Mouse (Mus musculus) thymus, adult 2 months (tissue): ENCODE measurements around the gene Tpst2. TPM values are rescaled to one million over a fixed set of nuclear protein-coding genes. Genes with fewer than 3 reads are reported as not detected.
A peak's percentile ranks its signal among the peaks of the same experiment; 100 is the strongest.

Source experiments
- DNase-seq: peaks from one replicate; pipeline ENCODE4 v3.0.0; 2021
- H3K27ac ChIP-seq: fragments of 200-500 bp; 2 replicates; pipeline ENCODE4 v1.5.1; 2012; ENCODE audit warnings: low read length, control low read depth; ENCODE audit not compliant: control insufficient read depth, insufficient read depth
- H3K27me3 ChIP-seq: fragments of 200-500 bp; 2 replicates; pipeline ENCODE4 v1.6.1; 2012; ENCODE audit warnings: mild to moderate bottlenecking, low read length, moderate library complexity, mixed read lengths; ENCODE audit not compliant: control insufficient read depth, insufficient read depth
- H3K36me3 ChIP-seq: fragments of 200-500 bp; 2 replicates; pipeline ENCODE4 v1.6.1; 2012; ENCODE audit warnings: mild to moderate bottlenecking, low read length, moderate library complexity; ENCODE audit not compliant: control insufficient read depth, insufficient read depth
- H3K4me1 ChIP-seq: fragments of 200-500 bp; replicated peaks from 2 replicates; pipeline ENCODE4 v1.6.1; 2012; ENCODE audit warnings: low read length; ENCODE audit not compliant: control insufficient read depth, insufficient read depth
- H3K4me3 ChIP-seq: fragments of 200-500 bp; 2 replicates; pipeline ENCODE4 v1.5.1; 2012; ENCODE audit warnings: mild to moderate bottlenecking, low read length, control low read depth, moderate library complexity; ENCODE audit not compliant: control insufficient read depth, insufficient read depth
- CTCF ChIP-seq: fragments of 200-500 bp; IDR thresholded peaks from 2 replicates; pipeline ENCODE4 v1.5.1; 2012; ENCODE audit warnings: mild to moderate bottlenecking, control low read depth, low read length, moderate library complexity, borderline replicate concordance; ENCODE audit not compliant: control insufficient read depth, poor library complexity, insufficient read depth; ENCODE audit errors: extremely low read depth
- POLR2A ChIP-seq: fragments of 200-500 bp; IDR thresholded peaks from 2 replicates; pipeline ENCODE4 v1.6.1; 2012; ENCODE audit warnings: mild to moderate bottlenecking, low read length, control low read depth, moderate library complexity; ENCODE audit not compliant: control insufficient read depth, poor library complexity, insufficient read depth; ENCODE audit errors: extremely low read depth
- WGBS: fragments of 180-500 bp; shearing (Covaris S2); methylation state at CpG from one replicate; pipeline ENCODE4 v1.1.7; 2018; 5-methylcytosine and 5-hydroxymethylcytosine counted together
- polyA plus RNA-seq: library from polyadenylated mRNA; depleted of rRNA; stranded (reverse); fragments of >200 nt; gene quantifications from 2 replicates; pipeline ENCODE4 v1.2.3, GENCODE M21; 2012

Tpst2 gene
- polyA plus RNA-seq, 1 experiment = 63.5 TPM

- Histone ChIP-seq H3K4me3 (no peak overlapping the region), H3K36me3 (no peaks in the 10 kb centered on the region), H3K27ac (no peak overlapping the region), H3K27me3 (no peaks in the 10 kb centered on the region), H3K4me1 (peaks cover 68% of the 10 kb centered on the region)
- 22% methylated on average over 7 of the region's 7 CpGs for WGBS
- peak; percentile 64 for DNase-seq
- TF ChIP-seq POLR2A (no peak), CTCF (no peak)
Measured at GRCm38 (mm10) chr5:112285548-112286085, 9.1 kb downstream of the Tpst2 start.

GRCm38 (mm10) chr5:112286608-112286983 lies 10.1 kb downstream of the Tpst2 start:
- whole genome bisulfite sequencing = 9% methylated on average over 2 of the region's 2 CpGs
- Histone ChIP-seq H3K4me3 (no peak overlapping the region), H3K27ac (peak overlapping the region; percentile 58; the same call in 1 of the 2 replicates), H3K36me3 (no peaks in the 10 kb centered on the region), H3K4me1 (peaks cover 72% of the 10 kb centered on the region), H3K27me3 (no peaks in the 10 kb centered on the region)
- no peak for DNase-seq
- TF ChIP-seq CTCF (no peak), POLR2A (no peak)

GRCm38 (mm10) chr5:112286984-112287641 lies 10.6 kb downstream of the Tpst2 start:
- H3K36me3 ChIP-seq = no peaks in the 10 kb centered on the region
- no peak for TF ChIP-seq POLR2A
- no peak for TF ChIP-seq CTCF

GRCm38 (mm10) chr5:112287652-112288051 lies 11.2 kb downstream of the Tpst2 start:
- H3K27ac ChIP-seq = peak overlapping the region; percentile 58; the same call in 1 of the 2 replicates
- 80% methylated on average over 2 of the region's 2 CpGs for WGBS
- TF ChIP-seq CTCF = no peak
- TF ChIP-seq POLR2A = no peak
- no peak overlapping the region for H3K4me3 ChIP-seq
- DNase-seq = no peak
- peaks cover 73% of the 10 kb centered on the region for H3K4me1 ChIP-seq
- no peaks in the 10 kb centered on the region for H3K36me3 ChIP-seq
- H3K27me3 ChIP-seq = no peaks in the 10 kb centered on the region

More at GRCm38 (mm10) chr5:112286984-112287641, 10.6 kb downstream of the Tpst2 start:
- WGBS = 4% methylated on average over 11 of the region's 11 CpGs
- peak; percentile 48 for DNase-seq
- H3K27me3 ChIP-seq = no peaks in the 10 kb centered on the region
- H3K4me3 ChIP-seq = no peak overlapping the region
- peaks cover 74% of the 10 kb centered on the region for H3K4me1 ChIP-seq
- H3K27ac ChIP-seq = peak overlapping the region; percentile 58

- H3K36me3 ChIP-seq = no peaks in the 10 kb centered on the region
- DNase-seq = no peak
- no peak overlapping the region for H3K27ac ChIP-seq
Measured at GRCm38 (mm10) chr5:112288193-112289141, 12.0 kb downstream of the Tpst2 start.

GRCm38 (mm10) chr5:112289236-112289635 lies 12.7 kb downstream of the Tpst2 start:
- DNase-seq = no peak
- Histone ChIP-seq H3K27ac (no peak overlapping the region), H3K27me3 (no peaks in the 10 kb centered on the region), H3K4me1 (peaks cover 58% of the 10 kb centered on the region), H3K36me3 (no peaks in the 10 kb centered on the region), H3K4me3 (no peak overlapping the region)
- no peak for TF ChIP-seq CTCF
- TF ChIP-seq POLR2A = no peak
- WGBS = 89% methylated on average over 8 of the region's 8 CpGs

More at GRCm38 (mm10) chr5:112288193-112289141, 12.0 kb downstream of the Tpst2 start:
- TF ChIP-seq POLR2A = no peak
- TF ChIP-seq CTCF = no peak
- Histone ChIP-seq H3K27me3 (no peaks in the 10 kb centered on the region), H3K4me3 (no peak overlapping the region), H3K4me1 (peaks cover 65% of the 10 kb centered on the region)
- 91% methylated on average over 9 of the region's 9 CpGs for WGBS
